Mouse (Mus musculus): ENCODE results near the gene Hipk4. TPM values are rescaled to one million over a fixed set of nuclear protein-coding genes. Genes with fewer than 3 reads are reported as not detected.
A peak's percentile ranks its signal among the peaks of the same experiment; 100 is the strongest.

The Hipk4 gene
- polyA plus RNA-seq, 1 experiment from 2014 or later: 0.87 TPM

DNA sequence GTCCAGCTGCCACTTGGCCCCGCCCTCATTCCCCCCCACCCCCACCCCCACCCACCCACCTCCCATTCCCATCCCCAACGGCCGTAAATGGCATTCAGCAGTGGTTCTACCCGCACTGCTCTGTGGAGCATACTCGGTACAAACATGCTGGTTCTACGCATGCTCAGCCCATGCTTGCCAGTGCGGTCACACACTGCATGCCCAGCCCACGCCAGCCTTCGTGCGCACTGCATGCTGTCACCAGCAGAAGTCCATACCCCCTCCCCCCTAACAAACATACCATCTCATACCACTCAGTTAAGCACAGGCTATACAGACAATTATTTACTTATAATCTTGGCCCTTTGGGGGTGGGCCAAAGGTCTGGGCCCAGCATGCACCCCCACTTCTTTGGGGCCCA is 8.6 kb downstream of the Hipk4 start:
- H3K36me3 ChIP-seq: peaks cover 79% of the 10 kb centered on the region
- no peak overlapping the region for H3K4me2 ChIP-seq (replicated peaks)
- H3K9me3 ChIP-seq: no peaks in the 10 kb centered on the region
- H3K4me1 ChIP-seq: no peaks in the 10 kb centered on the region
- H3K9ac ChIP-seq: no peak overlapping the region
- no peak overlapping the region for H3K27ac ChIP-seq
- H3K27me3 ChIP-seq: no peaks in the 10 kb centered on the region
- no peak for ATAC-seq (ENCODE audit: low FRiP score, low read depth)
- H3K4me3 ChIP-seq: no peak overlapping the region
- 83% methylated on average over 10 of the region's 10 CpGs for WGBS

DNA sequence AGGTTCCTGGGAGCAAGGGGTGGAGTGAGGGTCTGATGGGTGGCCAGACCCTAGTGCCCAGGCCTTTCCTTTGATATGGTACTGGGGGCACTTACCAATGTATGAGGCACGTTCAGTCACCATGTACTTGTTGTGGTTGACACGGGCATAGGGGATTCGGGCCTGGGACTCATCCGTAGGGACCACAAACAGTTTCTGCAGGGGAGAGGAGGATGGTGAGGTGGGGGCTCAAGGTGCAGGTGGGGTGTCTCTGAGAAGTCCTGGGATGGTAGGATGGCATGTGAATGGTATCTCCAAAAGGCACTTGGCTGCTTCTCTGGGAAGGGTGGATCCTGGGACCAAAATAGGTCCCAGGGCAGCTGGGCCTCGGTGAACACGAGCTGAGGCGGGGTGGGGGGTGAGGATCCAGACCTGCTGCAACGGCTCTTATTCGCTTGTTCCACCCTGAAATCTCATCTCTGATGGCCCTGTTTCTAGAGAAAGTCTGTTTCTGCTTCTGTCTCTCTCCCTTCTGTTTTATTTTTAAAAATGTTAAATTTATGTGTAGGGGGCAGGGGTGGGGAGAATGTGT is 9.5 kb downstream of the Hipk4 start:
- H3K36me3 ChIP-seq: peaks cover 86% of the 10 kb centered on the region
- no peaks in the 10 kb centered on the region for H3K4me1 ChIP-seq
- no peaks in the 10 kb centered on the region for H3K27me3 ChIP-seq
- no peak overlapping the region for H3K9ac ChIP-seq
- H3K4me3 ChIP-seq: no peak overlapping the region
- no peak overlapping the region for H3K4me2 ChIP-seq (replicated peaks)
- no peak overlapping the region for H3K27ac ChIP-seq
- ATAC-seq (ENCODE audit: low FRiP score, low read depth): no peak
- no peaks in the 10 kb centered on the region for H3K9me3 ChIP-seq
- WGBS: 84% methylated on average over 9 of the region's 9 CpGs

DNA sequence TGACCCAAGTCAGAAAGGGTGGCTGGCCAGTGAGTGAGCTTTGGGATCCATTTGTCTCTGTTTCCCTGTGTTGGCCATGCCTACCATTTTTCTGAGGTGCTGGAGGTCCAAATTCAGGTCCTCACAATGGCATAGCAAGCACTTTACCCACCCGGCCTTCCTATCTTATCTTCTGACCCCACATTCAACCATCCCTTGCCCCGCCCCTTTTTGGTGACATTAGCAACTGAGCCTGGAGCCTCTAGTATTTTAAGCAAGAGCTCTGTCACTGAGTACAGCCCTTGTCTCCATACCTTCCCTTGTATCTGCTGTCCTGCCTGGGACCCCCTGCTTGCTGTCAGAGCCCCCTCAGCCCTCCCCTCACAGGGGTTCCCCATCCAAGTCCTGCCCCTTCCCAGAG is 12.3 kb downstream of the Hipk4 start:
- H3K4me2 ChIP-seq (replicated peaks): no peak overlapping the region
- WGBS: 87% methylated on average over 2 of the region's 2 CpGs
- no peaks in the 10 kb centered on the region for H3K9me3 ChIP-seq
- H3K36me3 ChIP-seq: peaks cover 91% of the 10 kb centered on the region
- no peaks in the 10 kb centered on the region for H3K4me1 ChIP-seq
- H3K27me3 ChIP-seq: no peaks in the 10 kb centered on the region
- no peak overlapping the region for H3K9ac ChIP-seq
- no peak for ATAC-seq (ENCODE audit: low FRiP score, low read depth)
- no peak overlapping the region for H3K27ac ChIP-seq
- H3K4me3 ChIP-seq: no peak overlapping the region

DNA sequence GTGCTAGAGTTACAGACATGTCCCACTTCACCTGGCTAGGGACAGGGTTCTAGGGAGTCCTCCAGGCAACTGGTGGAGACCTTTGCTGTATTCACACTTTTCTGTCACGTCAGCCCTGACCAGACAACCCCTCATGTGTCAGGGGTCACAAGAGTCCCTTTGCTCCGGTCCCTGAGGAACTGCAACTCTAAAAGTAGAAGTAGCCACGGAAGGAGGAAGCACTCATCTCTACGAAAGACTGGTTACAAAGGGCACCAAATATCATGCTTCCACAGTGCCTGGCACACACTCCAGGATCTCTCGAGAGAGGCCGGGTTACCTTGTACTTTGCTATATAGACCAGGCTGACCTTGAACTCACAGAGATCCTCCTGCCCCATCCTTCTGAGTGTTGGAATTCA is 13.6 kb downstream of the Hipk4 start:
- Histone ChIP-seq H3K4me3 (no peak overlapping the region), H3K4me2 (replicated peaks) (no peak overlapping the region), H3K9ac (no peak overlapping the region), H3K27ac (no peak overlapping the region), H3K9me3 (no peaks in the 10 kb centered on the region), H3K27me3 (no peaks in the 10 kb centered on the region), H3K36me3 (peaks cover 88% of the 10 kb centered on the region), H3K4me1 (peaks cover 2% of the 10 kb centered on the region)
- 90% methylated on average over 6 of the region's 6 CpGs for WGBS
- ATAC-seq (ENCODE audit: low FRiP score, low read depth): no peak

DNA sequence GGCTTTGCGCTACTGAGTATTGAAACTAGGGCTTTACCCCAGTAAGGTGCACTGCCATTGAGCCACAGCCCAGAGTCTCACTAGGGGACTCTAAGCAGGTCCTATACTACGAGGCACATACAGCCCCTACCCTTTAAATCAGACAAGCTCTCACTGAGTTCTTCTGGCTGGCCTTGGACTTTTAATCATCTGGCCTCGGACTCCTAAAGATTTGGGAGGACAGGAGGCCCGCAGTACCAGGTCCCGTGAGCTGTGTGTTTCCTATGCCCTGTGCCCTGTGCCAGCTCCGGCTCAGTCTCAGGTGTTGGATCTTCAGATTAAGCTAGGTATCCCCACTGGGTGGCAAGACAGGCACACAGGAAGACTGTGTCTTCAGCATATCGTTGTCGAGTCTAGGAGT is 14.9 kb downstream of the Hipk4 start:
- H3K4me3 ChIP-seq: no peak overlapping the region
- H3K9me3 ChIP-seq: no peaks in the 10 kb centered on the region
- no peak overlapping the region for H3K27ac ChIP-seq
- H3K4me2 ChIP-seq (replicated peaks): no peak overlapping the region
- peaks cover 74% of the 10 kb centered on the region for H3K36me3 ChIP-seq
- no peak overlapping the region for H3K9ac ChIP-seq
- no peaks in the 10 kb centered on the region for H3K27me3 ChIP-seq
- peaks cover 12% of the 10 kb centered on the region for H3K4me1 ChIP-seq
- 81% methylated on average over 8 of the region's 8 CpGs for WGBS
- ATAC-seq (ENCODE audit: low FRiP score, low read depth): no peak

DNA sequence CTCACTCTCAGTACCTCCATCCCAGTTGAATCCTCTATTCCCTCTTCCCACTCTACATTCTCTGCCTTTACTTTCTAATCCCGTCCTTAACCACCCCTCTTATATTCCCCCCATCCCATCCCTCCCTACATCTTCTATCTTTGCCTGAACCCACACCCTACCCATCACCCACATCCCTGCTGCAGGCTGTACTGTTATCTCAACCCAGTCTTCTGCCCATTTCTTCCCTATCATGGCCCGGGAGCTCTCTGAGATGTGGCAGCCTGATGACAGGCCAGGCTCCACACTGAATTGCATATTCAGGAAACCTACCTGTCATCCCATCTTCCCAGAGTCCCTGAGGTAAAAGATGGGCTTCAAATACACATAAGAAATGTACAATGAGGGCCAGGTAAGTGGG is 15.7 kb downstream of the Hipk4 start:
- Histone ChIP-seq H3K9me3 (no peaks in the 10 kb centered on the region), H3K4me1 (peaks cover 13% of the 10 kb centered on the region), H3K4me2 (replicated peaks) (no peak overlapping the region), H3K4me3 (no peak overlapping the region), H3K27me3 (no peaks in the 10 kb centered on the region), H3K36me3 (peaks cover 66% of the 10 kb centered on the region), H3K9ac (no peak overlapping the region), H3K27ac (no peak overlapping the region)
- no peak for ATAC-seq (ENCODE audit: low FRiP score, low read depth)
- 85% methylated on average over 2 of the region's 2 CpGs for WGBS

DNA sequence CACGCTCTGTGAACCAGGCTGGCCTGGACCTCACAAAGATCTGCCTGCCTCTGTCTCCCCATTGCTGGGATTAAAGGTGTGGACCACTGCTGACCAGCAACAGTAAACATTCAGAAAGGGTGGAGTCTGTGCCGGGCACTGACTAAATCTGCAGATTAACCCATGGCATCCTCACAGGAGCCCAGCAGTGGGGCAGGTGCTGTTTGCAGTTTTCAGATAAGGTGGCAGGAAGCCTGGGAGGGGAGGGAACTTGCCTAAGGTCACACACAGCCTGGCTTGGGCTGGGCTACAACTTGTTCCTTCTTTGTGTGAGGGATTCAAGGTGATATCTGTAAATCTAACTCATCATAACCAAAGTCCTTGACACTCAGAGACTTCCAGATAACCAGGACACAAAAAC is 17.5 kb downstream of the Hipk4 start:
- Histone ChIP-seq H3K9me3 (no peaks in the 10 kb centered on the region), H3K4me2 (replicated peaks) (no peak overlapping the region), H3K36me3 (peaks cover 52% of the 10 kb centered on the region), H3K4me3 (no peak overlapping the region), H3K4me1 (peaks cover 13% of the 10 kb centered on the region), H3K27me3 (no peaks in the 10 kb centered on the region), H3K9ac (peak overlapping the region; percentile 51; the same call in 1 of the 2 replicates), H3K27ac (no peak overlapping the region)
- 67% methylated on average over 2 of the region's 2 CpGs for WGBS
- ATAC-seq (ENCODE audit: low FRiP score, low read depth): no peak

DNA sequence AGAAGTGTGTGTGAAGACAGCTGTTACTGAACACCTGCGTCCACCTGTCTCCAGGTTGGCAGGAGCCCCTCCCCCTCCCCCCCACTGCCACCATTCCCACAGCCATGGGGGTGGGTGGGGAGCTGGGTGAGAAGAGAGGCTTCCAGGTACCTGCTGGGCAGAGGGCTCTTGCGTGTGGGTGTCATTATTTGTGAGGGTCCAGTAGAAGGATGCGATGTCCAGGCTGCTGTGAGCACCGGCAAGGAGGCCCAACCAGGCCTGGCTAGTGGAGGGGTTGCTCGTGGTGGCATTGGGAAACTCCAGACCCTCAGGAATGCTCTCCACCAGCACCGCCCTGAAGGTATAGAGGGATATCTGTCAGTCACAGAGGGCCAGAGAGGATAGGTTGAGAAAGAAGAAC is 17.9 kb downstream of the Hipk4 start:
- H3K9me3 ChIP-seq: no peaks in the 10 kb centered on the region
- peaks cover 48% of the 10 kb centered on the region for H3K36me3 ChIP-seq
- 0 out of 2 replicates have a peak overlapping the region, but pooled peaks have one; percentile 43 for H3K9ac ChIP-seq
- H3K27ac ChIP-seq: no peak overlapping the region
- no peak overlapping the region for H3K4me2 ChIP-seq (replicated peaks)
- H3K4me3 ChIP-seq: no peak overlapping the region
- 82% methylated on average over 6 of the region's 6 CpGs for WGBS
- H3K27me3 ChIP-seq: no peaks in the 10 kb centered on the region
- H3K4me1 ChIP-seq: peaks cover 13% of the 10 kb centered on the region
- no peak for ATAC-seq (ENCODE audit: low FRiP score, low read depth)

DNA sequence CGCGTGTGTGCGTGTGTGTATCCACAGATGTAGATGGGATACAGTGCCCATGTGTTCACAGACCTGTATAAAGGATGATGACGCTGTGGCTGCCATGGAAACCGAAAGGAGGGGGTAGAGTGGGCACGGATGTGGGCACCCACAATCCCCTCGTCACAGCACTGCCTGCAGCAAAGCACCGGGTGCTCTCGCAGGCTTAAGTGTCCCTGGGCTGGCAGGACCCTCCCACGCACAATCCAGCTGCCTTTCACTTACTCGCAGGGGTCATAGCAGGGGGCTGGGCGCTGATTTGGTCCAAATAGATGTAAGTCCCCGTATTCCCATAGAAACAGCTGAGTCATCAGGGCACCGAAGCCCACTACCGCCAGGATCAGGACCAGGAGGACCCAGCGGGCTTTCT is 18.4 kb downstream of the Hipk4 start:
- peaks cover 13% of the 10 kb centered on the region for H3K4me1 ChIP-seq
- H3K36me3 ChIP-seq: peaks cover 43% of the 10 kb centered on the region
- no peaks in the 10 kb centered on the region for H3K9me3 ChIP-seq
- no peak for ATAC-seq (ENCODE audit: low FRiP score, low read depth)
- H3K4me2 ChIP-seq (replicated peaks): peak overlapping the region; percentile 91
- H3K27ac ChIP-seq: no peak overlapping the region
- H3K9ac ChIP-seq: no peak overlapping the region
- no peaks in the 10 kb centered on the region for H3K27me3 ChIP-seq
- no peak overlapping the region for H3K4me3 ChIP-seq
- WGBS: 82% methylated on average over 16 of the region's 16 CpGs

DNA sequence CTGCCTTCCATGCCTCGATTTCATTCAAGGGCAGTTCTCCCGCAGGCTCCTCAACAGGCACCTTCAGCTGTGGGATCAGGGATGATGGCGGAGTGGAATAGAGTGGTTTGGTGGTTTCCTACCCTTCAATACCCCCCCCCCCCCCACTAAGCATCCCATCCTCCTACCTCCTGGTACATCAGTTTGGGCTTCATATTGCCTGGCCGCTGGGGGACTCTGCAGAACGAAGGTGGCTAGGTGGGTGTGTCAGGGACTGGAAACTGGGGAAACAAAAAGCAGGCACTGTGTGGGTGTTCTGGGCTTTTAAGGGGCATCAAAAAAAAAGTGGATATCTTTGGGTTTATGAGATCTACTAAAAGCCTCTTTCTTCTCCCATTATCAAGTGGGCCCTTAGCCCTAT is 18.9 kb downstream of the Hipk4 start:
- no peak for ATAC-seq (ENCODE audit: low FRiP score, low read depth)
- Histone ChIP-seq H3K9ac (peak overlapping the region; percentile 79), H3K9me3 (no peaks in the 10 kb centered on the region), H3K4me1 (peaks cover 13% of the 10 kb centered on the region), H3K4me3 (peak overlapping the region; percentile 58), H3K27me3 (no peaks in the 10 kb centered on the region), H3K36me3 (peaks cover 39% of the 10 kb centered on the region), H3K27ac (no peak overlapping the region), H3K4me2 (replicated peaks) (peak overlapping the region; percentile 91)
- WGBS: 59% methylated on average over 5 of the region's 5 CpGs

DNA sequence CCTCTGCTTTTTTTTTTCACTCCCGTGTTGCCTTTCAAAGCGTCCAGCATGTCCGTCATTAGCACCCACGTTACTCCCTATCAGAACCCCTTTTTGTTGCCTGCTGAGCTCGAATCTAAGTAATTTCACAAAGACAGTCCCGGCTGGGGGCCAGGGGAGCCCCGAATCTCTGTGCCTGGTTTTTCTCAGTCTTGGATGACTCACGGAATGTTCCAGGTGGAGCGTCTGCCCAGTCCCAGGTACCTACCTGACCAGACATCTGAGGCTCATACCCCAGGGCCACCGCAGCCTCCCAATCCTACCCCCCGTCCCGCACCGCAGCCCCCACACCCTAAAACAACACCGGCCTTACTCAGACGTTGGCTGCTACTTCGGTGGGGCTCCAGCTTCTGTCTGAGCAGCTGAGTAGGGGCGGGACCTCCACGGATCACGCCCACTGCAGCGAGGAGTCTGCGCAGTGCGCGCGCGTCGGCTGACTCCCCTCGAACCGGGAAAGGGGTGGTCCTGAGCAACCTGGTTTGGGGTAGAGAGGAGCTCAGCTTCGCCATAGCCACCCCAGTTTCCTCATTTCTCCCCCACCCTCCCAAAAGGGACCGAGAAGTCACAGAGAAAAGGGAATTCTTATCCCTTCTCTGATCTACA is 19.4 kb downstream of the Hipk4 start:
- WGBS: 3% methylated on average over 30 of the region's 30 CpGs
- Histone ChIP-seq H3K9me3 (no peaks in the 10 kb centered on the region), H3K27me3 (no peaks in the 10 kb centered on the region), H3K4me1 (peaks cover 13% of the 10 kb centered on the region), H3K36me3 (peaks cover 33% of the 10 kb centered on the region), H3K9ac (peak overlapping the region; percentile 79), H3K27ac (no peak overlapping the region), H3K4me2 (replicated peaks) (peak overlapping the region; percentile 91), H3K4me3 (peak overlapping the region; percentile 58)
- ATAC-seq (ENCODE audit: low FRiP score, low read depth): peak; percentile 95

DNA sequence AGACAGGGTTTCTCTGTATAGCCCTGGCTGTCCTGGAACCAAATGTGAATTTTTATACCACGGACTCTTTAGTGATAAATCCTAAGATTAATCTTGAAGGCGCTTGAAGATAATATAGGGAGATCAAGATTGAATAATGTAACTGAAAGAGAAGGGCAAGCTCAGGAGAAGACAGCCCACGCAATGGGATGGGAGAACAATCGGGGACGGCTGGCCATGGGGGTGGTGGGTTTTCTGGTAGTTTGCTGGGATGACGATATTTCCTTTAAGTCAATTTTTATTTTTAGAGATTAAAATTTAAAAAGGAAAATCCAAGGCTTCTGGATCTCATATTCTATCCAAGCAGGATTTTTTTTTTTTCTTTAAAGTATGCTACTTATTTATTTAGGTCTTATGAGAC is 20.0 kb downstream of the Hipk4 start:
- 0 out of 2 replicates have a peak, but pooled peaks have one; percentile 0 for ATAC-seq (ENCODE audit: low FRiP score, low read depth)
- Histone ChIP-seq H3K9ac (peak overlapping the region; percentile 79; the same call in 1 of the 2 replicates), H3K27ac (no peak overlapping the region), H3K4me1 (peaks cover 13% of the 10 kb centered on the region), H3K36me3 (peaks cover 28% of the 10 kb centered on the region), H3K9me3 (no peaks in the 10 kb centered on the region), H3K4me3 (peak overlapping the region; percentile 58), H3K4me2 (replicated peaks) (peak overlapping the region; percentile 91), H3K27me3 (no peaks in the 10 kb centered on the region)
- 51% methylated on average over 6 of the region's 6 CpGs for WGBS

DNA sequence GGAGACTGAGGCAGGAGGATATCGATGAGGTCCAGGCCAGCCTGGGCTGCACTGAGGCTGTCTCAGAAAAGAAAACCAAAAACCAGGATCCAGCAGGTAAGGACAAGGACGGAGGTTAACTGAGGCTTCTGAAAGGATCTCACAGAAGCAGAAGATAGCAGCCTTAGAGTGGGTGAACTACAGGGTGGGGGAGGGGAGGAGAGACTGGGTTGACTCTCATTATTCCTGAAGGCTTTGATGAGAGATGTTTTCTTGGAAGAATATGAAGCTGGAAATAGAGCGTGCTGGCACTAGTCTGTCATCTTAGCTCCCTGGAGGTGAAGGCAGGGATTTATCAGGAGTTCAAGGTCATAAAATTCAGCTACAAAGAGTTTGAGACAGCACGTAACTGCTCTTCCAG is 20.8 kb downstream of the Hipk4 start:
- peaks cover 13% of the 10 kb centered on the region for H3K4me1 ChIP-seq
- no peaks in the 10 kb centered on the region for H3K9me3 ChIP-seq
- ATAC-seq (ENCODE audit: low FRiP score, low read depth): no peak
- no peak overlapping the region for H3K9ac ChIP-seq
- no peak overlapping the region for H3K4me3 ChIP-seq
- H3K27me3 ChIP-seq: no peaks in the 10 kb centered on the region
- H3K27ac ChIP-seq: no peak overlapping the region
- H3K4me2 ChIP-seq (replicated peaks): no peak overlapping the region
- peaks cover 23% of the 10 kb centered on the region for H3K36me3 ChIP-seq
- 77% methylated on average over 4 of the region's 4 CpGs for WGBS
